Mouse (Mus musculus): Measurements from ENCODE around the gene Cort.

The Cort gene

GRCm38 (mm10) chr4:149098571-149098970 lies 28.0 kb downstream of the Cort start:
- DNase-seq (ENCODE audit: low read depth), result peak; percentile 20

DNA sequence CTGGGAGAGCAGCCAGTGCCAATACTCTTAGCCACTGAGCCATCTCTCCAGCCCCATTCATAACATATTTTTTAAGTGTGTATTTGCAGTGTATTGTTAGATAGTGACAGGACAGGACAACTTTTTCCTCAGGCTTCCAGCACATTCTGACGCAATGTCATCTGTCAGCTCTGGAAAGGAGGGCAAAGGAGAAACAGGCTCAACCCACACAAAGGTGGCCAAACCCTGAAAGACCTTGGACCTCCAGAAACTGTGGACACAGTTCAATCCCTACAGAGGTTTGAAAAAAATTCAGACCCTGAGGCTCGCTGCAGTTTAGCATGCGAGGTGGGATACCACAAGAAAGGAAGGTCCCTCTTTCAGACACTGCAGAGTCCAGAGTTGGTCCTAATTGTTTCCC lies 28.6 kb downstream of the Cort start:
- no peak for DNase-seq (ENCODE audit: low read depth)

DNA sequence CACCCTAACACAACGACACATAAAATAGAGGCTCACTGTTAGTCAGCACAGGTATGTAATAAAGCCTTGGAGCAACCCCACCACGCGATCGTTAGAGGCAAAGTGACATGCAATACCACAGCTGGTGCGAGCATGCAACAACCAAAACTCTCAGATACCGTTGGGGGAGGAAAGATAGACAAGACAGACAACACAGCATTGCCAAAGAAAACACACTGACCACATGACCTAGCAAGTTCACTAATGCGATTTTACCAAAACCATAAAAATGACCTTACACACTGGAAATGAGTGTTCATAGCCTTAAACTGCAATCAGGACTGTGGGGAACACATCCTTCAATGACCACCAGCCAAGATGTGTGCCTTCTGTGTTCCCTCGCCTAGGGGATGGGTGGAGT lies 35.2 kb downstream of the Cort start:
- DNase-seq (ENCODE audit: low read depth), result no peak

DNA sequence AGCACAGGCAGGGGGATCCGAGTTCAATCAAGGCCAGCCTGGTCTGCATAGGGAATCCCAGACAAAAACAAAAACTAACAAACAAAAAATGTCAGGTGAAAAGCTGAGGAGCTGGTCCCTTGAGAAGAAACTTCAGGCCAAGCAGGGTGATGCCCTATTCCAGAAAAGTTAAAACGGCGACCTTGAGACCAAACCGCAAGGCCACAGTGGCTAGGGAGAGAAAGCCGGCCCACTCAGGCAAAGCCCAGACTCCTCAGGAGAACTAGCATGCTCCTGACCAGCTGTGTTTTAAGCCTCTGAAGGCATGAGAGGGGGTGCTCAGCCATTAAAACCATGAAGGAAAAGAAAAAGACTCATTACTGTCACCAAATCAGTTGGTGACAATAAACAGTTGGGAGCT lies 41.2 kb downstream of the Cort start:
- no peak for DNase-seq (ENCODE audit: low read depth)

- no peak for DNase-seq (ENCODE audit: low read depth)
Observed at GRCm38 (mm10) chr4:149081528-149081927, 45.0 kb downstream of the Cort start.

DNA sequence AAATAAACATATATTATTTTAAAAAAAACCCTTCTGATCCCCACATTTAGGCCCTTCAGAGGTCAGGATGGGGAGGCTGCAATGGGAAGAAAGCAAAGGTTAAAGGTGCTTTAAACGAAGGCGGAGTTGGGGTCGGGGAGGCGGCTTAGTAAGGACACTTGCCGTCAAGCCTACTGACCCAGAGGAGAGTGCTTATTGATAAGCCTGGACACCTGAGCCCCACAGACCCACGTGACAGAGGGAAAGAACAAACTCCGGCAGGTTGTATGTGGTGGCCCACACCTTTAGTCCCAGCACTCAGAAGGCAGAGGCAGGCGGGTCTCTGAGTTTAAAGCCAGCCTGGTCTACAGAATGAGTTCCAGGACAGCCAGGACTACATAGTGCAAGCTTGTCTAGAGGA lies 46.5 kb downstream of the Cort start:
- no peak for DNase-seq (ENCODE audit: low read depth)

- DNase-seq (ENCODE audit: low read depth), result no peak
Observed at GRCm38 (mm10) chr4:149079629-149080028, 46.9 kb downstream of the Cort start.

GRCm38 (mm10) chr4:149078261-149078660 lies 48.3 kb downstream of the Cort start:
- DNase-seq (ENCODE audit: low read depth), result no peak

GRCm38 (mm10) chr4:149075871-149076575 lies 50.5 kb downstream of the Cort start:
- peak; percentile 47 for DNase-seq (ENCODE audit: low read depth)

GRCm38 (mm10) chr4:149075073-149075472 lies 51.5 kb downstream of the Cort start:
- no peak for DNase-seq (ENCODE audit: low read depth)
